Mouse (Mus musculus): ENCODE measurements around the gene Rpl18a.

Gene Rpl18a

DNA sequence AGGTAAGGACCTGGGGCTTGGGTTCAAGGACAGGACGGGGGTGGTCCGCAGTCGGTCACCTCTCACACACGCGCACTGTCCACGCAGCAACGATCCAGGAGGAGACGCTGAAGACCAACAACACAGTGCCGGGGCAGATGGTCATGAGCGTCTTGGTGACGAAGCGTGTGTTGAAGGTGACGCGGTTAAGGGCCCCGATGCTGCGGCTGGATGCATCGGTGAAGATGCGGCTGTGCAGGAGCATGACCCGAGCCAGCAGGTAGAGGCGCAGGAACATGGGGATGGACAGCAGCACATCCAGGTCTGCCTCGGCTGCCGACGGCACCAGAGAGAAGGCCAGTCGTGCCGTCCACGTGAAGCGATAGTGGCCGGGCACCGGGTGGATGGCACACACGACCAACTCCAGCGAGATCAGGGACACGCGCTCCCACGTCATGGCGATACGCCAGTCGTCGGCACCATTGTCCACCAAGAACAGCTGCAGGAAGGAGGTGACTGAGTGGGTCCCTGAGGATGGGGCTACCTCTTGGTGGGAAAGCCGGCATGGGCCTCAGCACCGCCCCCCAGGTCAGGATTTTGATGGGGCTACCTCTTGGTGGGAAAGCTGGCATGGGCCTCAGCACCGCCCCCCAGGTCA lies 44.5 kb downstream of the Rpl18a start:
- no peak for DNase-seq

DNA sequence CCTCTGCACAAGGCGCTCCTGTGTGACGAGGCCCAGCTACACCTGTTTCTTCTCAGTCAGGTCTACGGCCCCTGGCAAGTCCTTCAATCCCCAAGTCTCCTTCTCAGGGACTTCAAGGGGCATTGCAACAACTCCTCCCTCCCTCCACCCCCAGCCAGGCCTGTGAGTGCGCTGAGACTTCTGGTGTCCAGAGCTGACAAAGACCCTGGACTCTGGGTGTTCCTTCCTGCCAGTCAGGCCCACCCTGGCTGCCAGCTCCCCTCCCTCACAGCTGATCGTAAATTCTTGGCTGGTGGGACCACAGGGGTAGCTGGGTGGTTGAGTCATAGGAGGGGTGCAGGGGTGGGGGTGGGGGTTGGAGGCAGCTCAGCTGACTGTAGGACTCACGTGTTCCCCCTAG lies 45.4 kb downstream of the Rpl18a start:
- DNase-seq, result no peak

DNA sequence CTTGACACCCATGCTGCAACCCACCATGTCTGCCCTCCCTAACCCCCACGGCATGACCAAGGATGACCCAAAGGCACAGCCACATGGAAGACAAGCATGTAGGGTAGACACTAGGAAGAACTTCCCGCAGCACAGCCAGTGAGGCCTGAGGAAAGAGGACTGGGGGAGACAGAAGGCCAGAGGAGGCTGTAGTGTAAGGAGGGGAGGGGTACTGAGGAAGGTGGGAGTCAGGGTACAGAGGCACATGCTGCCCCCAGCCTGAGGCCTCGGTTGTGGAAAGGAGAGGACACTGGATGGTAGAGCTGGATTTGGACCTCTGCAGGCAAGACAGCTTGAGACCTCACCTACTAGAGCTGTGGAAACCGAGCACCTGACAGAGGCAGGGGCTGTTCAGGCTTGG lies 46.3 kb downstream of the Rpl18a start:
- DNase-seq, result no peak

DNA sequence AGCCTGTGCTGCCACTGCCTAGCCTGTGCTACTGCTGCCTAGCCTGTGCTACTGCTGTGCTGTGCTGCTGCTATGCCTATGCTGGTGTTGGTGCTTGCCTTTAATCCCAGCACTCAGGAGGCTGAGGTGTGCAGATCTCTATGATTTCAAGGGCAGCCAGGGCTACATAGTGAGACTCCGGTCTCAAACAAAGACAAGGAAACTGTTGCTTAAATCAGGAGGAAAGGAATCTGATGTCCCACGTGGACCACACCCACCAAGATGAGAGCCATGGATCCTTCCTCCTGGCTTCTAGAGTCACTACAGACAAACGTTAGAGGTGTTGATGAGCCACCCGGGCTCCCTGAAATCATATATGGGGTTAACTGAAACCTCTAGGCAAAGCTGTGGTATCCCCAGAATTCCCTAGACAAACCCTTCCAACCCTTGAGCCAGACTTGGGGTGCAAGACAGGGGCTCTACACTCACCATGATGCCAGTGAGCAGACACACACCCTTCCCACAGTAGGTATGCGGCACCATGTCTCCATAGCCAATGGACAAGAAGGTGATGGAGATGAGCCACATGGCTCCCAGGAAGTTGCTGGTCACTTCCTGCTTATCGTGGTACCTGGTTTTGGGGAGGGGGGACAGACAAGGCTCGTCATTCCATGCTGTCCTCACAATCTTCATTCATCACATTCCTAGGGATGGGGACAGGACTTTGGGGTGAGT lies 46.9 kb downstream of the Rpl18a start:
- DNase-seq, result no peak

DNA sequence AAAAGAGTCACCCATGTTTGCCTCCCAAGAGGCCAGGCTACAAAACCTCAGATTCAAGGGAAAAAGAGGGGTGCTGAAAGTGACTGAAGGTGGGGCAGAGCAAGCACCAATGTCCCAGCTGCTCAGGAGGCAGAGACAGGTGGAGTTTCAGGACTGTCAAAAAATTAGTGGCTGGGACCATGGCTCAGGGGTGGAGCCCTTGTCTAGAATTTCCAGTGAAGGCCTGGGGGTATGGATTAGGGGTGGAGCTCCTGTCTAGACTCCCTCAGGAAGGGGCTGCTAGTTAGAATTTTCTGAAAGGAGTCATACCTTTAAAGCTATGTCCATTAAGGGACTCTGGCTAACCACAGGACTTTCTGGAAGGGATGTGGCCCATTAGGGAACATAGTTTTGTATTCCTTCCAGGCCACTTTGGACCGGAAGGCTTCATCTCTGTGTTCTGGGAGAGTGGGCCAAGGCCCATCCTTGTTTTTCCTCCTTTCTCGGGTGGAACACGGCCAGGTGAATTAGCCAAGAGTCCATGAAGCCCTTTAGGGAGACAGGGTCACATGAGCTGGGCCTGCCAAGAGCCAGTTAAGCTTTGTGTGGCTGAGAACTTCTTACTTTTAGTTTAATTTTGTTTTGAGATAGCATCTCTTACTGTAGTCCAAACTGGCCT lies 47.8 kb downstream of the Rpl18a start:
- DNase-seq, result no peak

DNA sequence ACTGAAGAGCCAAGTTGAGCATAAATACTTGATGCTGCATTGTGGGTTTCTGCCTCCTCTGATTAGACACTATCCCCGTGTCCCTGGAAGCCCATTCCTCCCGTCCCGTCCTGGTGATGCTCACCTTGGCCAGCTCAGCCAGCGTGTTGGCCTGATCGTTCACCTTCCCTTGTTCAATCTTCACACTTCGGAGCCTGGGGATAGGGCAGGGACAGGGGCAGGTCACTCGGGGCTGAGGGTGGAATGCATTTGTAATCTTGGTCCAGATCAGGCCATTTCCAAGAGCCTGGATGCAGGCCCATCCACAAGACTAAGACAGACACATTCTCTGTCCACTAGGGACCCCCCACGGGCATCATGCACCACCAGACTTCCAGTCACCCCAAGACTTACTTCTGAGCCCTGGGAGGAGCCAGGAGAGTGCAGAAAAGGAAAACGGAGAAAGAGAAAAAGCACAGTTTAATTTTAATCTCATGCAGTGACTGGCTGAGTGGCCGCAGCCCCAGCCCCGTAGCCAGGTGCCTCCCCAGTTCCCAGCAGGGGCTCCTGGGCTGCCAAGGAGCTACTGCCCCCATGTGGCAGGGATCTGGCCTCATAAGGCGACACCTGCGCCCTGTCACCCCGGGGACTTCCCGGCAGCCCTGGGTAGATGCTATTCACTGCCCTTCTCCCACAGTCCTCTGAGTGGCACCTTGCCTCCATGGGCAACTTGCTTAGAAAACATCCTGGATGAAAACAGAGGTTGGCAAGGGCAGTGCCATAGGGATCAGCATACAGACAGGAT lies 50.6 kb downstream of the Rpl18a start:
- no peak for DNase-seq

DNA sequence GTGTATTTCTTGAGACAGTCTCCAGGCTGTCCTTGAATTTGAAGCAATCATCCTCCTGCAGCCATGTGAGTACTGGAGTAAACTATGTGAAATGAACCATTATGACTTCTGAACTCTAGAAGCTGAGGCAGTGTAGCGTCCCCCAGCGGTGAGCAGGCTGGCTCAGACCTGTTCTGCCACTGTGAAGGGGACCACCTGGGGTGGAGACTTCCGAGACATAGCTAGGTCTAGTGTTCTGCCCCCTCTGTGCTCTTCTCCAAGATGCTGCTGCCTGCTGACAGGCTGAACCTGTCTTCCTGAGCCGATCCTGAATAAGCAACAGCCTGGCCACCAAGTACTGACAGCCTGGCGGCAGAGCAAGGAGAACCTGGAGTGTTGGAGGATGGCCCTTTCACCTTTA lies 52.1 kb downstream of the Rpl18a start:
- no peak for DNase-seq

Data from thymus, adult 18-20 months (tissue).